Mouse (Mus musculus): ENCODE results near the gene Irgq. TPM values are rescaled to one million over a fixed set of nuclear protein-coding genes. Genes with fewer than 3 reads are reported as not detected.
"Not testable (repeated sequence)": the region's sequence is repeated elsewhere in the genome, so short reads cannot be mapped to it uniquely, and the experiment has no call there.

Gene Irgq
- polyA plus RNA-seq, 1 experiment from 2014 or later = 5.3 TPM

DNA sequence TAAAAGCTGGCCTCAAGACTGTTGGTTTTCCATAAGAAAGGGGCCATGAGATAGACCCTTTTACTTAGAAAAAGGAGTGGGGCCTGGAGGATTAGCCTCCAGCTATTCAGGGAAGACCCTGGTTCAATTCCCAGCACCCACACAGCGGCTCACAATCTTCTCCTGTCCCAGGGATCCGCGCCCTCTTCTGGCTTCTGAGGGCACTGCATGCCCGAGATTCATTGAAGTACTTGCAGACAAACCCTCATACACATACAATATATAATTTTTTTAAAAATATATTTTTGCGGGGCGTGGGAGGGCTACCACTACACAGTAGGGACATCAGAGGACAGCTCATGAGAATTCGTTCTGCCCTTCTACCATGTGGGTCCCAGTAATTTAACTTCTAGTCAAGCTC is 29.6 kb upstream of the Irgq start:
- Histone ChIP-seq H3K4me2 (replicated peaks) (no peak overlapping the region), H3K27ac (no peak overlapping the region), H3K27me3 (replicated peaks) (peaks cover 37% of the 10 kb centered on the region), H3K36me3 (no peaks in the 10 kb centered on the region), H3K4me3 (replicated peaks) (no peak overlapping the region), H3K9me3 (no peaks in the 10 kb centered on the region), H3K4me1 (replicated peaks) (peaks cover 15% of the 10 kb centered on the region), H3K9ac (no peak overlapping the region)
- no peak for ATAC-seq
- WGBS = 36% methylated on average over 7 of the region's 7 CpGs

DNA sequence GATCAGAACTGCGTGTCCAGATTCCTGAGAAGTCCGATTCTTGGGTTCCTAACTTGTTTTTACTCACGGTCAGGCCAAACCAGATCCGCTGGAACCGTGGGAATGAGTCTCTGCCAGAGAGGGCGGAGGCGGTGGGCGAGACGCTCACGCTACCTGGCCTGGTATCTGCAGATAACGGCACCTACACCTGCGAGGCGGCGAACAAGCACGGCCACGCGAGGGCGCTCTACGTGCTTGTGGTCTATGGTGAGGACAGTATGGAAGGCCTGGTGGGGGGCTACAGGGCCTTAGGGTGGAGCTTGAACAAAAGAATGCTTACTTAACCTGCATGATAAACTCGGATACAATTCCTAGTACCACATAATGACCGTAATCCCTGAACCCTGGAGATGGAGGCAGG is 29.0 kb upstream of the Irgq start:
- Histone ChIP-seq H3K27me3 (replicated peaks) (peaks cover 37% of the 10 kb centered on the region), H3K27ac (no peak overlapping the region), H3K4me3 (replicated peaks) (no peak overlapping the region), H3K4me1 (replicated peaks) (peaks cover 18% of the 10 kb centered on the region), H3K9ac (no peak overlapping the region), H3K36me3 (no peaks in the 10 kb centered on the region), H3K9me3 (no peaks in the 10 kb centered on the region), H3K4me2 (replicated peaks) (no peak overlapping the region)
- 48% methylated on average over 21 of the region's 21 CpGs for WGBS
- ATAC-seq = no peak

DNA sequence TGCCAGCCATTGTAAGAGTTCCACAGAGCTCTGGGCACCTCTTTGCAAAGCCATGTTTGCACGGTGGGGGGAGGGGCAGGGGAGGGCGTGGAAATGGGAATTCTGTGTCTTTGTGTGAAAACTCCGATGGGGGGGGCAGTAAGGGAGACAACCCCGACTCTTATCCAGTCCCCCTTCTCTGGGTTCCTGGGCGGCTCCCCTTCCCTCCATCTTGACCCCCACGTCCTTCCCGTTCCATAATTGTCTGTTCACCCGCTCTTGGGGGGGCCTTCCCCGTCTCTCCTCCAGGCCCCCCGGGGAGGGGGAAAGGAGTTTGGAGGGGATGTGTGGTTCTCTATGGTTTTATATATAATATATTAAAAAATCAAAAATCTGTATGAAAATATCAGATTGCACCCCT is 26.5 kb upstream of the Irgq start:
- WGBS = 19% methylated on average over 10 of the region's 10 CpGs
- Histone ChIP-seq H3K27me3 (replicated peaks) (peaks cover 26% of the 10 kb centered on the region), H3K9ac (no peak overlapping the region), H3K36me3 (no peaks in the 10 kb centered on the region), H3K4me1 (replicated peaks) (peaks cover 25% of the 10 kb centered on the region), H3K27ac (no peak overlapping the region), H3K4me3 (replicated peaks) (no peak overlapping the region), H3K9me3 (no peaks in the 10 kb centered on the region), H3K4me2 (replicated peaks) (no peak overlapping the region)
- no peak for ATAC-seq

DNA sequence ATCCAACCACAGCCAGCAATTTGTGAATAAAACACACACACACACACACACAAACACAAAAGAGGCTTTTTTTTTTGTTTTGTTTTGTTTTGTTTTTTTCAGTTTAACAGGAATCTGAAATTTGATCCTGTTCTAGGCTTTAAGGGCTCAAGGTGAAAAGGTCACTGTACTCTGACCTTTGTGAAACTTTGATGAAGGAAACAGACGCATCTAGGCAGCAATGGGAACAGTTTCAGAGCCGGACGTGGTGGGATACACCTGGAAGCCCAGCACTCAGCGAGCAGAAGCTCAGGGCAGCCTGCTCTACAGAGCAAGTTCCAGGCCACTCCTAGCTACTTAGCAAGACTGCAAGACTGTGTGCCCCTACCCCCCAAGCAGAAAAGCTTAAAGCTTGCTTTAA is 25.6 kb upstream of the Irgq start:
- H3K9ac ChIP-seq = no peak overlapping the region
- H3K4me2 ChIP-seq (replicated peaks) = no peak overlapping the region
- no peak overlapping the region for H3K4me3 ChIP-seq (replicated peaks)
- H3K27ac ChIP-seq = no peak overlapping the region
- 18% methylated on average over 4 of the region's 4 CpGs for WGBS
- peaks cover 17% of the 10 kb centered on the region for H3K27me3 ChIP-seq (replicated peaks)
- no peaks in the 10 kb centered on the region for H3K9me3 ChIP-seq
- H3K4me1 ChIP-seq (replicated peaks) = peaks cover 24% of the 10 kb centered on the region
- H3K36me3 ChIP-seq = no peaks in the 10 kb centered on the region
- no peak for ATAC-seq

DNA sequence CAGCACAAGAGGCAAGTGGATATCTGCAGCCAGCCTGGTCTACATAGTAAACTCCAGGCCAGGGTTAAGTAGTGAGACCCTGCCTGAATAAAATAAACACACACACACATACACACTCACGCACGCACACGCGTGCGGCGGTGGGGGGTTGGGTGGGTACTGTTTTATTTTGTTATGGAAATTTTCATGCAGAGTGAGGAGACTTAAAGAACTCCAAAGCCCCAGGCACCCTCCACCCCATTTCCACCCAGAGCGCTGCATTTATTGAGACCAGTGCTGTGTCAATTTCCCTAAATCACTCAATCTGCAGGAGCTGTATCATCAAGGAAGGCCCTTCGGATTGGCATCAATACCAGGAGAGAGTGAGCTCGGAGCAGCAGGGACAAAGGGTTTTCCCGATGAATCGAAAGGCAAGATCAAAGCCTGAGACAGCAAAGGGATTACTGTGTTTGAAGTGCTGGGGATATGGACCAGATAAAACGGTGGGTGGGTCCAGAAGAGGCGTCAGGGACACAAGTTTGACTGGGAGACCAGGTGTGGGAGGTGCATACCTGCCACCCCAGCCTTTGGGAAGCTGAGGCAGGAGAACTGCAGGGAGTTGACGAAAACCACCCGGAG is 24.9 kb upstream of the Irgq start:
- Histone ChIP-seq H3K9ac (peak overlapping the region; percentile 2; the same call in 1 of the 2 replicates), H3K4me1 (replicated peaks) (peaks cover 18% of the 10 kb centered on the region), H3K9me3 (no peaks in the 10 kb centered on the region), H3K27me3 (replicated peaks) (peaks cover 10% of the 10 kb centered on the region), H3K4me3 (replicated peaks) (no peak overlapping the region), H3K4me2 (replicated peaks) (peak overlapping the region; percentile 84), H3K36me3 (no peaks in the 10 kb centered on the region), H3K27ac (peak overlapping the region; percentile 99; the same call in 1 of the 2 replicates)
- ATAC-seq = no peak
- WGBS = 27% methylated on average over 15 of the region's 15 CpGs

DNA sequence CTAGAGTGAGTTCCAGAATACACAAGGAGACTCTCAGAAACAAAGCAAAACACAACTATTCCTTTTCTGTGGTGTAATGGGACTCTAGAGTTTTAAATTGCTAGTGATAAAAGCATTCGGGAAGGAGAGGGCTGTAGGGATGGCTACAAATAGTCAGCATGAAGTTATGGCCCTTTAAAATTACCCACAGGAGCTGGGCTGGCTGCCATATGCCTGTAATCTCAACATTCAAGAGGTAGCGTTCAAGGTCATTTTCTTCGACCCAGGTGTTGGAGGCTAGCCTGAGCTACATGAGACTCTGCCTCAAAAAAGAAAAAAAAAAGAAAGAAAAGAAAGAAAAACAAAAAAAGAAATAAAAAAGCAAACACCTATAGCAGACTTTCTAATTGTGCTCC is 24.4 kb upstream of the Irgq start:
- Histone ChIP-seq H3K4me3 (replicated peaks) (peak overlapping the region; percentile 80), H3K27ac (peak overlapping the region; percentile 99; the same call in 1 of the 2 replicates)
- WGBS = 15% methylated on average over 3 of the region's 3 CpGs

DNA sequence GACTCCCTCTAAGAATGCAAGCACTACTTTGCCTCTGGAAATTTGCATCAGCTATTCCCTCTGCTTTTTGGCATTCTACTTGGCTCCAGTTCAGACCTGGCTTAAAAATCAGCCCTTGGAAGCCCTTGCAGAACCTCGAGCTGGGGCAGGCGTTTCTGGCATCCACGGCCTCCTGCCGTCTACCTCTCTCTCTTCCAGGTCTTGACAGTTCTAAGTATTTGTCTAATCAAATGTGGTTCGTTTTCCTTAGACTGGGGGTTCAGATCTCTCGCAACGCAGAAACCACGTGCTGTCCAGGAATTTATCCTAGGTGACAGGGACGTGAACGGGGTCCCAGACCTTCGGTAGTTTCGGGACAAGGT is 24.0 kb upstream of the Irgq start:
- peaks cover 17% of the 10 kb centered on the region for H3K4me1 ChIP-seq (replicated peaks)
- peaks cover 2% of the 10 kb centered on the region; the same call in 1 of the 2 replicates for H3K27me3 ChIP-seq (replicated peaks)
- no peaks in the 10 kb centered on the region for H3K9me3 ChIP-seq
- WGBS = 1% methylated on average over 12 of the region's 12 CpGs
- H3K9ac ChIP-seq = peak overlapping the region; percentile 99
- 0 out of 2 replicates have a peak, but pooled peaks have one; percentile 7 for ATAC-seq
- H3K36me3 ChIP-seq = no peaks in the 10 kb centered on the region
- peak overlapping the region; percentile 80 for H3K4me3 ChIP-seq (replicated peaks)
- peak overlapping the region; percentile 84 for H3K4me2 ChIP-seq (replicated peaks)
- peak overlapping the region; percentile 99 for H3K27ac ChIP-seq

More for the DNA sequence above, 24.4 kb upstream of the Irgq start:
- no peaks in the 10 kb centered on the region for H3K9me3 ChIP-seq
- no peaks in the 10 kb centered on the region for H3K36me3 ChIP-seq
- H3K9ac ChIP-seq = peak overlapping the region; percentile 99; the same call in 1 of the 2 replicates
- H3K4me1 ChIP-seq (replicated peaks) = peaks cover 17% of the 10 kb centered on the region
- no peak for ATAC-seq
- H3K27me3 ChIP-seq (replicated peaks) = peaks cover 5% of the 10 kb centered on the region; the same call in 1 of the 2 replicates
- peak overlapping the region; percentile 84 for H3K4me2 ChIP-seq (replicated peaks)

DNA sequence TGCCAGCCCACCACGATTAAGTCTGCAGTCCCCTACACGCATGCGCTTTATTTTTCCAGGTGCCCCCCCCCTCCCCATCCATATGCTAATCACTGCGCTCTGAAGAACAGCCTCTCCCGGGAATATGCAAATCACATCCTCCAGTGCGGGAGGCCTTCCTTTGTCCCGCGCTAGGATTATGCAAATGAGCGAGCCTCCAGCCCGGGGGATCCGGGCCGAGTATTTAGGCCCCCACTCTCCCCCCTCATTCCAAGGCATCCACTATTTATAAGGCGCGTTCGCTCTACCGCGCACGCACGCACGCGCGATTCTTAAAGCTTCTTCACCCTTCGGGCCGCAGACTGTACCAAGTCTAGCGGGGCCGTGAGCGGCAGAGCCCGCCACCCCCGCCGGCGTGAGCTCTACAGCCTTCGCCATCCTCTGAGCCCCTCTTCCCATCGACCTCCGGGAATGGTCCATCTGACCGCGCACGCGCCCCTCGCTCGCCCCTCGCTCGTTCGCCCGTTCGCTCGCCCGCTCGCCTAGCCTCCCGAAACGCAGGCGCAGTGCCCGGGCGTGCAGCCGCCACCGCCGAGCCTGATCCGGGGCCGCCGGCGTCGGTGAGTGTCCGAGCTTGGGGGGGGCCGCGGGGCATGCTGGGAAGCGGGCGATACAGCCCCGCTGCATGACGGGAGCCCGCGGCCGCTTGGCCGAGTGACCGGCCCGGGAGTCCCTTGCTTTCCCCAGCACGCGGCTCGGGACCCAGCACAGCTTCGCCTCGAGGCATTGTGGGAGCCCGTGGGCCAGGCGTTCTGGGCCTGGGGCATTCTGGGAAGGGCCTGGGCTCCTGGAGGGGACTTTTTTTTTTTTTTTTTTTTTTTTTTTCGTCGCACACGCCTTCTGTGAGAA is 23.4 kb upstream of the Irgq start, which contains the start of gene Zfp428:
Gene Zfp428, plus strand, starts transcription at position 169 of the 888 bp plus-strand sequence.
- H3K9me3 ChIP-seq = no peaks in the 10 kb centered on the region
- no peaks in the 10 kb centered on the region for H3K36me3 ChIP-seq
- H3K4me1 ChIP-seq (replicated peaks) = peaks cover 17% of the 10 kb centered on the region
- H3K9ac ChIP-seq = peak within 1 kb of the TSS; percentile 99
- WGBS = under 1% methylated on average over 84 of the region's 84 CpGs
- peak within 1 kb of the TSS; percentile 84 for H3K4me2 ChIP-seq (replicated peaks)
- ATAC-seq = peak; percentile 90
- H3K27me3 ChIP-seq (replicated peaks) = no peaks in the 10 kb centered on the region
- H3K27ac ChIP-seq = peak within 1 kb of the TSS; percentile 99
- H3K4me3 ChIP-seq (replicated peaks) = peak within 1 kb of the TSS; percentile 80

DNA sequence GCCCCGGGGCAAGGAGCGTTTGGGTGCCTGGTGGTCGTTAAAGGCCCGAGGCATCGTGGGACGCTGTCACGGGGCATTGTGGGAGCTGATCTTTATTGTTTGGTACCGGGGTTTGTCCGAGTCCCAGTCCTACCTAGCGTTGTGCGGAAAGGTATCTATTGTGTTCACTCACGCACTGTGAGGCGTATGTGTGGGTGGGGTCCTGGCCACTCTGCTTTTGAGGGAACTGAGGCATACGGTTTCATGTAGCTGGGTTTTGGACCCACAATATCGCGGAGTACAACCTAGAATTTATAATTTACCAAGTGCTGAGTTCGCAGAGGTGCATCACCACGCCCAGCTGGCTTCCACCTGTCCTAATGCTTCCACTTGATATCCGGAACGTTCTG is 22.8 kb upstream of the Irgq start:
- H3K4me3 ChIP-seq (replicated peaks) = peak overlapping the region; percentile 80
- no peaks in the 10 kb centered on the region for H3K9me3 ChIP-seq
- peak; percentile 36 for ATAC-seq
- peak overlapping the region; percentile 99 for H3K27ac ChIP-seq
- 1% methylated on average over 20 of the region's 20 CpGs for WGBS
- peak overlapping the region; percentile 99 for H3K9ac ChIP-seq
- no peaks in the 10 kb centered on the region for H3K36me3 ChIP-seq
- H3K4me2 ChIP-seq (replicated peaks) = peak overlapping the region; percentile 84
- peaks cover 17% of the 10 kb centered on the region for H3K4me1 ChIP-seq (replicated peaks)
- H3K27me3 ChIP-seq (replicated peaks) = no peaks in the 10 kb centered on the region

DNA sequence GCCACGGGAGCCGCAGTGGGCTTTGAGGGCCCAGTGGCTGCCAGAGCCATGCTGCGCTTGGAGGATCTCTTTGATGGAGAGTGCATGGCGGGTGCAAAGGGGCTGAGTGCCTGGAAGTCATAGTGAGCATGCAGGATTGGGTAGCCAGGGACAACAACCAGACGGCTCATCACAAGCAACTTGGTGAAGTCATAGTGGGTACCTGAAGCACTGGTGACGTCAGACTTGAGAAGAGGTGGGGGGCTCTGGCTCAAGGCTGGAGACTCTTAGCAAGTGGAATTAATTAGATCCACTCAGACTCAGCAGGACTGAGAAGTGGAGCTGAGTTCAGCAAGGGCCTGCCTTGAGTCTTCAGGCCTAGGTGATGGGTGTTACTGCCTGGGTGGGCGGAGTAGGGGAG is 18.1 kb upstream of the Irgq start, which contains the start of gene AC161166.1:
Gene AC161166.1, minus strand, starts transcription at position 101 of the 400 bp plus-strand sequence.
- no peak for ATAC-seq
- Histone ChIP-seq H3K4me1 (replicated peaks) (peaks cover 10% of the 10 kb centered on the region; the same call in 1 of the 2 replicates), H3K4me3 (replicated peaks) (no peak within 1 kb of the TSS), H3K27ac (no peak within 1 kb of the TSS), H3K27me3 (replicated peaks) (no peaks in the 10 kb centered on the region), H3K36me3 (no peaks in the 10 kb centered on the region; the same call in 1 of the 2 replicates), H3K4me2 (replicated peaks) (no peak within 1 kb of the TSS), H3K9me3 (no peaks in the 10 kb centered on the region), H3K9ac (no peak within 1 kb of the TSS)
- WGBS = 84% methylated on average over 7 of the region's 7 CpGs

DNA sequence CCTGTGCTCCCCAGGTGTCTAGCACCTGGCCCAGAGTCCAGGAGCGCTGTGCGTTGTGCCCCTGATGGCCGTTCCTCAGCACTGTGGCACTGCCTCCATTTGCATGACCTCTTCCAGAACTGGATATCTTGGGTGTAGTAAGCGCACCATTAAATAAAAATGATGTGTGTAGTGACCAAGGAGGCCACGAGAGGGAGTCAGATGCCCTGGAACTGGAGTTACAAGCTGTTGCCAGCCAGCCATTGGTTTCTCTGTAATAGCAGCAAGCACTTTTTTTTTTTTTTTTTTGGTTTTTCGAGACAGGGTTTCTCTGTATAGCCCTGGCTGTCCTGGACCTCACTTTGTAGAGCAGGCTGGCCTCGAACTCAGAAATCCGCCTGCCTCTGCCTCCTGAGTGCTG is 14.2 kb upstream of the Irgq start:
- ATAC-seq; H3K27me3 ChIP-seq (replicated peaks); H3K4me1 ChIP-seq (replicated peaks); H3K9me3 ChIP-seq; H3K4me2 ChIP-seq (replicated peaks); H3K4me3 ChIP-seq (replicated peaks); H3K36me3 ChIP-seq; H3K27ac ChIP-seq; H3K9ac ChIP-seq: not testable (repeated sequence)
- 71% methylated on average over 8 of the region's 8 CpGs for WGBS

DNA sequence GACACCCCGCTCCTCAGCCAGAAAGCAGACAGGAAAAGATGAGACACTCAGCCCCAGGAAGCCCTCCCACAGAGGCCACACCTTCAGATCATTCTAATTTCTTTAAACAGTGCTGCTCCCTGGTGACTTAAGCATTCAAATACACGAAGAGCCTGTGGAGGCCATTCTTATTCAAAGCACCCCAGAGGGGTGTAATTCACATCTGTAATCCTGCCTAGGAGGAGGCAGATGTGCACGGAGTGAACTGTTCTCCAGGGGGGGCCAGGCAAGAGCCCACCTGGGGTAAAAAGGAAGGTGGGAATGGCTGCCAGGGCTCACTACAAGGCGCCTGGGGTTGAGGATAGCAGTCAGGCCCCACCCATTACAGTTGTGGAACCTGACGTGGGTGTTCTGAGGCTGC is 13.4 kb upstream of the Irgq start:
- Histone ChIP-seq H3K4me2 (replicated peaks) (no peak overlapping the region), H3K4me3 (replicated peaks) (no peak overlapping the region), H3K4me1 (replicated peaks) (no peaks in the 10 kb centered on the region), H3K9ac (no peak overlapping the region), H3K27me3 (replicated peaks) (no peaks in the 10 kb centered on the region), H3K9me3 (no peaks in the 10 kb centered on the region), H3K27ac (no peak overlapping the region), H3K36me3 (no peaks in the 10 kb centered on the region; the same call in 1 of the 2 replicates)
- ATAC-seq = no peak
- WGBS = 64% methylated on average over 5 of the region's 5 CpGs
